Mouse (Mus musculus): ENCODE results near the gene Coro1b.
"Not testable (repeated sequence)": the region's sequence is repeated elsewhere in the genome, so short reads cannot be mapped to it uniquely, and the experiment has no call there.

Gene Coro1b

GRCm38 (mm10) chr19:4121097-4121805, 27.2 kb upstream of the Coro1b start:
- DNase-seq: peak; percentile 99

DNA sequence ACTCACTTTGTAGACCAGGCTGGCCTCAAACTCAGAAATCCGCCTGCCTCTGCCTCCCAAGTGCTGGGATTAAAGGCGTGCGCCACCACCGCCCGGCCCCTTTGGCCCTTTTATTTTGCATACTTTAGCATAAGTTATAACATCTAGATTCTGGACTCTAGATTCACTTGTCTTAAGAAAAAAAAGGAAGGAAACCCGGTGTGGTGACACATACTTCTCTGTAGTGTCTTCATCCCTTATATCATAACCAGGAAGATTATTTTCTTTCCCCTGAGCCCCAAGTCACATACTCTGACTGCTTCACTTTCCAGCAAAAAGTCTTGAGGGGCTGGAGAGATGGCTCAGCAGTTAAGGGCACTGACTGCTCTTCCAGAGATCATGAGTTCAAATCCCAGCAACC, 26.5 kb upstream of the Coro1b start:
- DNase-seq: not testable (repeated sequence)

GRCm38 (mm10) chr19:4122411-4123370, 25.7 kb upstream of the Coro1b start:
- DNase-seq: no peak

- DNase-seq: no peak
Observed at GRCm38 (mm10) chr19:4124432-4124831, 24.0 kb upstream of the Coro1b start.

- DNase-seq: not testable (repeated sequence)
Observed at GRCm38 (mm10) chr19:4125268-4125667, 23.2 kb upstream of the Coro1b start.

DNA sequence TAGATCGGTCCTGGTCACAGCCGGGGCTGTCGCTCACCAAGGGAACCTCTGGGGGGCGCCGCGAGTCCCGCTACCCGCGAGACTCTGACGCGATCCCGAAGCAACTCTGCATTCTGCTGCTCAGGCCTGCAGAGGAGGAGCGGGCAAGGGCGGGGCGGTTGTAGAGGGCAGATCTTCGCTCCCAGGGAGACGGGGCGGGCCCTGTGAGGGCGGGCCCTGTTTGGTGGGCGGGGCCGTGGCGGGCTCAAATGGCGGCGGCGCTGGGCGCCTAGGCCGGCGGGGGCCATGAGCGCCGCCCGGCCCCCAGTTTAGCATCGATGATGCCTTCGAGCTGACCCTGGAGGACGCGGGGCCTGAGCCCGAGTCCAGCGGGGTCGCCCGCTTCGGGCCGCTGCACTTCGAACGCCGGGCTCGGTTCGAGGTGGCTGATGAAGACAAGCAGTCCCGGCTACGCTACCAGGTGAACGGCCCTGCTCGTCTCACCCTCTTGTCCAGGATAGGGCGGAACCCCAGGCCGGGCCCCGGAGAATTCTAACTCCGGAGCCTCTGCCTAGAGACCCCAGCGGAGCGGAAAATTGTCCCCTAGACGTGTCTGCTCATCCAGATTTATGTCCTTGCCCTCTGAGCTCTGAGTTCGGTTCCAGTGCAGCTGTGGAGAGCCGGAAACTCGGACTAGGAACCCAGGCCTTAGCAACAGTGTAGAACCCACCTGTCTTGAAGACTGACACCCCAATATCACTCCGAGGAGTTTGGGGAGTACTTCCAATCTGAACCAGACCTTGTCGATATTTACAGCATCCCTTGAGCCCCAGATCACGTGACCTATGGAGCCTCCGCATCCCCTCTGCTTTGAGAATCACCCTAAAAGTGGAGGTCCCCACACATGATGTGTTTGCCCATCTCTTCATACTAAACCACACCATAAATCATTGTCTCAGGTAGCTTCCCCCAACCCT, 22.4 kb upstream of the Coro1b start, which contains the start of gene Aip:
Aip (minus strand) TSS at position 118 of the 956 bp plus-strand sequence.
- peak; percentile 99 for DNase-seq

- DNase-seq: no peak
Observed at GRCm38 (mm10) chr19:4126759-4127495, 21.5 kb upstream of the Coro1b start.

DNA sequence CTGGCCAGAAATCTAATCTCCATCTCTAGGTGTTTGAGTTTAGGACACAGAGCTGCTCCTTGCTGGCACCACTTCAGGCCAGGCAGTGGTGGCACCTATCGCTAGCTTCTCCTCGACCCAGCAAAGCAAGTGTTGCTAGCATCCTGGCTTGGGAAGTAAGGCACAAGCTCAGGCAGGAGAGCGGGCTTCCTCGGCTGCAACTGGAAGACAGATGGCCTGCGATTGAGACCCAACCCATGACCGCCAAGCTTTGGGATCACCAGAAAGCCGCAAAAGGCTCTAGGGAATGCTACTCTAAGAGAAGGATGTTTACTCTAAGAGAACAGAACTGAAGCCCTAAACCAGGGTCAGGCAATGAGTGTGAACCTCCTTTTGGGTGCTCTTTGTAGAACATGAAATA, 19.0 kb upstream of the Coro1b start:
- no peak for DNase-seq

DNA sequence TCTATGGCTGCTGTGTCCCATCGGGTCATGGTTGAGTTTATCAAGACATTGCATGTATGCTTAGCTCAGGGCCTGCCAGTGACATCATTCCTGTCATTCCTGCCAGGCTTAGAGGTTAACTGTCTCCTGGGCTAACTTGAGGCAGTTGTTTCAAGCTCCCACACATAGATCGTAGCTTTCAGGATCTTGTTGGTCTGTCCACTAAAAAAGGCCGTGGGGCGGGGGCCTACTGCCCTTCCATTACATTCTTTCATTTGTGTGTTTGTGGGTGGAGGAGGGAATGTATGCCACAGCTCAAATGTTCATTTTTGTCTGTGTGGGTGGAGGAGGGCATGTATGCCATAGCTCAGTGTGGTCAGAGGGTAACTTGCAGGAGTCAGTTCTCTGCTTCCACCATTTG, 18.3 kb upstream of the Coro1b start:
- DNase-seq: no peak

DNA sequence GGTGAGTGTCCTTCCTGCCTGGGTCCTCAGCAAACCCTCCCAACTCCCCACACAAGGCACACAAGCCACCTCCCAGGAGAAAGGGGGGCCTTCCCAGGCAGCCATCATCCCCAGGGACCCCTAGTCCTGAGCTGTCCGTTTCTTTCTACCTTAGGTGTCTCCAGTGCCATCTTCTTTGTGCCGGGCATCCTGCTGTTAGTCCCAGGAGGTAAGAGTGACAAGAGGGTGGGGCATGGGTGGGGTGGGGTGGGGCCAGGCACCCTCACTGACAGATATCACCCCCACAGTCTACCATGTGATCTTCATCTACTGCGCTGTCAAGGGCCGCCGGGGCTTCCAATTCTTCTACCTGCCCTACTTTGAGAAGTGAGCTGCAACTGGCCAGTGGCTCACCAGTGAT, 17.3 kb upstream of the Coro1b start:
- DNase-seq: no peak

- no peak for DNase-seq
Observed at GRCm38 (mm10) chr19:4131768-4132167, 16.7 kb upstream of the Coro1b start.

GRCm38 (mm10) chr19:4134354-4134753, 14.1 kb upstream of the Coro1b start:
- DNase-seq: no peak

DNA sequence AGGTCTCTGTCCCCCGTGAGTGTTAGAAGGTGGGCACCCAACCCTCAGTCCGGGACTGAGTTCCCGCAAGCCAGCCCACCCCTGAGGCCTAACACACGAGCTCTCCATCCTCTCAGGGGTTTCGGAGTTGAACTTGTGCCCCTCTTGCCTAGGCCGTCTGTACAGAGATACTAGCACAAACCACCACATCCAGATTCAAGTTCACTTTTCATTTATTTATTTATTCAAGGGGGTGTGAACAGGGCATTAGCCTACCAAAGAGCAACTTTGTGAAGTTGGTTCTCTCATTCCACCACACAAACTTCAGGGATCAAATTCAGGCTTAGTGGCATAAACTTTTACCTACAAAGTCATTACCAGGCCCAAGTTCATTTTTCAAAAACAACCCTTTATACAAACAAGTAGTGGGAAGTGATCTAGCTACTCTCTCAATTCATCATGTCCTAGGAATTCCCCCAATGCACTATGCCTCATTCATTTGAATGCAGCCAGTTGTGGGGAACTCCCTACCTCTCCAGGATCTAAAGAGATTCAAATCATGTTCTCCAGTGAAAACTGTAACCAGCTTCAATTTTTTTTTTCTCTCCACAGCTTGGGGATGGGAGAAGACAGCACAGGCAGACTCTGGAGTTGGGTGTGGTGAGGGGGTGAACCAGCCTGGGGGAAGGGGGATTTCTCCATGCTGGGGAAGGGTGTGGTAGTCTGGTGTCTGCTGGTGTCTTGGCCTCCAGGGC, 13.0 kb upstream of the Coro1b start:
- DNase-seq: not testable (repeated sequence)

DNA sequence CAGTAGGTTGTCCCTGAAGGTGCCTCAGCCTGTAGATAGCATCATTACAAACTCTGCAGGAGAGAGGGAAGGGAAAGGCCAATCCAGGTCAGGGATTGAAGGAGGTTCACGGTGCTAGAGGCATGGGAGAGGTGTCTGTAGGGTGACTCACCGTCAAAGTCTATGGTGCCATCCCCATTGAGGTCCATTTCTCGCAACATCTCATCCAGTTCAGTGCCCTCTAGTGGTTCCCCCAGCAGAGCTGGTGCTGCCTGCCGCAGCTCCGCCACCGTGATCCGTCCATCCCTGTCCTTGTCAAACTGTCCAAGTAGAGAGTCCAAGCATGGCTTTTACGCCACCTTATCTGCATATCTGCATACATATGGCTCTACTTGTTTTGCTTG, 12.5 kb upstream of the Coro1b start:
- DNase-seq: not testable (repeated sequence)

GRCm38 (mm10) chr19:4136463-4136862, 12.0 kb upstream of the Coro1b start:
- no peak for DNase-seq

DNA sequence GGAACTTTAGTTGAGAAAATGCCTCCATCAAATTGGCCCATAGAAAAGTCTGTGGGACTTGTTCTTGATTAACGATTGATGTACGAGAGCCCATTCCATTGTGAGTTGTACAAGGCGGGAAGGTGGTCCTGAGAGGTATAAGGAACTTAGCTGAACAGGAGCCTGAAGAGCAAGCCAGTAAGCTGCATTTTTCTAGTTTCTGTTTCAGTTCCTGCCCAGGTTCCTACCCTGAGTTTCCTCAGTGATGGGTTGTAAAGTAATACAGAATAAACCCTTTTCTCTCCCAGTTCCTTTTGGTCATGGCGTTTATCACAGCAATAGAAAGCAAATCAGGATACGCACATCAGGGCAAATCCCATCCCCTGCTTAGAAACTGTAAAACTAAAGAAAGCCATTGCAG, 10.5 kb upstream of the Coro1b start:
- DNase-seq: no peak

DNA sequence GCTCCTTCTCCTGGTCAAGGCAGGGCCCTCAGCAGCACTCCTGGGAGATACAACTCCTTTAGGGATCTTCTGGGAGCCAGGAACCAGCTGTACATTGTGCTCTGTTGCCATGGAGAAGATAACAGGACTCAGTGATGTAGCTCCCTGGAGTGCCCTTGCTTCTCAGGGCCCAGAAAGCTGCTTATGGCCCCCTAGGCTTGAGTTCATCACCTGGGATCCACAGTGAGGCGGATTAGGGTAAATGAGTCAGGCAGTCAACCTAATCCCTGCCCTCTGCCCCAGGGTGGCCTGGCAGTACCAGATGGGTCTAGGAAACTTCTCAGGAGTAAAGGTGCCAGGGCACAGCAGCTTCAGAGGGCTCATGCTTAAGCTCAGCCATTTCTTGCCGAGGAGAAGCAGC, 9.0 kb upstream of the Coro1b start, which contains the start of gene Gpr152:
Gpr152 (plus strand) TSS at position 342 of the 400 bp plus-strand sequence.
- no peak for DNase-seq

DNA sequence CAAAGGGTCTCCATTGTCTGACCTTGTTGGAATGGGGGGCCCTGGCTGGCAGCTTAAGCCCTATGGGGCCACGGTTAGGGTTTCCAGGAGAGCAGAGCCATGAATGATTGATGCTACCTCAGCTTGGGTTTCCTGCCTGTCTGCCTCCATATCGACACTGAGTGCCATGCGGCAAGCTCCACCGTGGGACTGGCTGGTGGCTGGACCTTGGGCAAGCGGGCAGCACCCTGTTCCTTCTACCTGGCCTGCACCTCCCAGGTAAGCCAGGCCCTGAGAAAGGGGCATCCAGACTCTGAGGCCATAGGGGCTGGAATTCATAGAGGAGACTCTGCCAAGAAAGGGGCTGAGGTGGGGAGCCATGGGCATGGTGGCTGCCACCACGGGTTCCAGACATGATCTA, 8.3 kb upstream of the Coro1b start:
- DNase-seq: no peak

- no peak for DNase-seq
Observed at GRCm38 (mm10) chr19:4142416-4143173, 5.8 kb upstream of the Coro1b start.

GRCm38 (mm10) chr19:4143759-4144268, 4.6 kb upstream of the Coro1b start, which contains the start of gene Cabp4:
TSS of gene Cabp4 (minus strand) at chr19:4144033.
- no peak for DNase-seq
